Mouse (Mus musculus) lung, embryonic 16.5 days (tissue): ENCODE measurements at regions not wholly inside any gene's neighbourhood (a gene's known extent, or its start where the extent isn't known, plus 50 kb on each side); places are given as distances from the start of the nearest gene placed in this dataset.
A peak's percentile ranks its signal among the peaks of the same experiment; 100 is the strongest.

ENCODE experiments used
- ATAC-seq: fragments of 200-750 bp; cut with Nextera tagmentation; 2 replicates; pipeline ENCODE4 v1.8.0; 2017; ENCODE audit warnings: low read depth, mild to moderate bottlenecking, moderate library complexity
- H3K27ac ChIP-seq: fragments of 300-500 bp; sonication (generic); 2 replicates; pipeline ENCODE4 v1.5.1; 2014; ENCODE audit warnings: mild to moderate bottlenecking, control low read depth, low read length
- H3K27me3 ChIP-seq: fragments of 300-500 bp; sonication (generic); 2 replicates; pipeline ENCODE4 v1.6.1; 2014; ENCODE audit warnings: low read depth, low read length, mixed read lengths; ENCODE audit not compliant: control insufficient read depth, insufficient read depth
- H3K36me3 ChIP-seq: fragments of 300-500 bp; sonication (generic); 2 replicates; pipeline ENCODE4 v1.6.1; 2014; ENCODE audit warnings: low read length; ENCODE audit not compliant: control insufficient read depth, insufficient read depth
- H3K4me1 ChIP-seq: fragments of 300-500 bp; sonication (generic); replicated peaks from 2 replicates; pipeline ENCODE4 v1.6.1; 2014; ENCODE audit warnings: low read length, mixed read lengths; ENCODE audit not compliant: control insufficient read depth, insufficient read depth
- H3K4me2 ChIP-seq: fragments of 300-500 bp; sonication (generic); 2 replicates; pipeline ENCODE4 v1.6.1; 2014; ENCODE audit warnings: low read depth, low read length, control low read depth
- H3K4me3 ChIP-seq: fragments of 300-500 bp; sonication (generic); 2 replicates; pipeline ENCODE4 v1.5.1; 2014; ENCODE audit warnings: mild to moderate bottlenecking, low read length, control low read depth
- H3K9ac ChIP-seq: fragments of 300-500 bp; sonication (generic); 2 replicates; pipeline ENCODE4 v1.6.1; 2014; ENCODE audit warnings: low read length, control low read depth
- H3K9me3 ChIP-seq: fragments of 300-500 bp; sonication (generic); 2 replicates; pipeline ENCODE4 v1.6.1; 2016; ENCODE audit warnings: low read length; ENCODE audit not compliant: control insufficient read depth
- WGBS: fragments of 180-500 bp; shearing (Covaris S2); extraction: QIAGEN DNeasy Blood & Tissue Kit; methylation state at CpG from one replicate; pipeline ENCODE4 v1.1.7; 2014; 5-methylcytosine and 5-hydroxymethylcytosine counted together

DNA sequence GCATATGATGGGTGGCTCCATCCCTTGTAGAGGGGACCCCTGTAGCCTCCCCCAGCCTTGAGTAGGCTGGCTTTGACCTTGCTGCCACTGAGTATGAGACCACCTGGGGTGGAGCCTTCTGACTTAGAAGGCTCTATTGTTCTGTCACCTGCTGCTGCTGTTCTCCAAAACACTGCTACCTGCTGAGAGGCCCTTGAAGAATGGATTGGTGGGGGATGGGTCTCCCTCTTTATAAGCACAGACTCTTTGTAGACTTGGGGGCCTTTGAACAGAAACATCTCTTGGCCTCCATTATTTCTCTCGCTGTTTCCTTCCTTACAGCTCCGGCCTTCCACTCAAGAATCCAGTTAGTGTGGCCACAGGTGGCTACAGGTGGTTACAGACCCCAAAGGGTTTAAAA lies 576.1 kb upstream of the 4930452B06Rik start:
- no peak for ATAC-seq
- Histone ChIP-seq H3K27ac (no peak overlapping the region), H3K27me3 (no peaks in the 10 kb centered on the region), H3K9ac (no peak overlapping the region), H3K4me3 (no peak overlapping the region), H3K4me2 (no peak overlapping the region), H3K36me3 (no peaks in the 10 kb centered on the region), H3K4me1 (no peaks in the 10 kb centered on the region), H3K9me3 (no peaks in the 10 kb centered on the region)
- WGBS, result 43% methylated on average over 2 of the region's 2 CpGs

DNA sequence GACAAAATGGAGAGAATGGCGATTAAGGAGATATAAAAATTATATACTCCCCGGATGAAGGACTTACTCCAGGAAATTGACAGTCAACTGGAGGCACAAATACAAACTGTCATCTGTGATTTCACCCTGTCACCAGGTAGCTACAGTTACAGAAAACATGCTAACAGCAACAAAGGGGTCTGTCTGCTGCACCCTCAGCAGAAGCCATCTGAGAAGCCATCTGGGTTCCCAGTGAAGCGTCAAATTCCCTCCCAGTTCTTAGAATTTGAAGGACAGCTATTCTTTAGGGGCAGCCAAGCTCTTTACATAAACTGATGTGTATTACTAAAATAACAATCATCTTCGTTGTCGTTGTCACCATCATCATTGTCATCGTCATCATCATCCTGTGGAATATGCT lies 561.6 kb upstream of the 4930452B06Rik start:
- no peaks in the 10 kb centered on the region for H3K9me3 ChIP-seq
- no peak for ATAC-seq
- no peaks in the 10 kb centered on the region for H3K27me3 ChIP-seq
- no peaks in the 10 kb centered on the region for H3K36me3 ChIP-seq
- H3K27ac ChIP-seq, result no peak overlapping the region
- H3K4me3 ChIP-seq, result no peak overlapping the region
- WGBS, result 88% methylated on average over 6 of the region's 6 CpGs
- H3K4me2 ChIP-seq, result no peak overlapping the region
- no peak overlapping the region for H3K9ac ChIP-seq
- no peaks in the 10 kb centered on the region for H3K4me1 ChIP-seq

DNA sequence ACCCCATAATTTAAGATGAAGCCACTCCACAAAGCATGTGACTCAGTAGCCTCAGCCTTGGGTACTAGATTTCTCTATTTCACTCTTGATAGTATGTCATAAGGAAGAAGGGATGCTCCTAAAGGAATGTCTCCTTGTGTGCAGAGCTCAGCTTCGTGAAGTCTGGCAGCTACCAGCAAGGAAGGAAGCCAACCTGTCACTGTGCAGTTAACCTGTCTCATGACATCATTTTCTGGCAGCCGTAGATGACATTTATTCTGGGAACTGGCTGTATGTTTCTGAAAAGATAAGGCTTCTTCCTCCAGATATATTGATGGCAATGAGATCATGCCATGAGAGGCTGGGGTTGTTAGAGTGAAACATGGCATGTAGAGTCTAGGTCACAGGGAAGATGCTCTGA lies 534.2 kb upstream of the 4930452B06Rik start:
- H3K4me3 ChIP-seq, result no peak overlapping the region
- H3K36me3 ChIP-seq, result no peaks in the 10 kb centered on the region
- WGBS, result 73% methylated on average over 2 of the region's 2 CpGs
- no peak overlapping the region for H3K4me2 ChIP-seq
- no peak overlapping the region for H3K27ac ChIP-seq
- no peaks in the 10 kb centered on the region for H3K27me3 ChIP-seq
- no peak overlapping the region for H3K9ac ChIP-seq
- no peaks in the 10 kb centered on the region for H3K9me3 ChIP-seq
- no peak for ATAC-seq
- no peaks in the 10 kb centered on the region for H3K4me1 ChIP-seq

DNA sequence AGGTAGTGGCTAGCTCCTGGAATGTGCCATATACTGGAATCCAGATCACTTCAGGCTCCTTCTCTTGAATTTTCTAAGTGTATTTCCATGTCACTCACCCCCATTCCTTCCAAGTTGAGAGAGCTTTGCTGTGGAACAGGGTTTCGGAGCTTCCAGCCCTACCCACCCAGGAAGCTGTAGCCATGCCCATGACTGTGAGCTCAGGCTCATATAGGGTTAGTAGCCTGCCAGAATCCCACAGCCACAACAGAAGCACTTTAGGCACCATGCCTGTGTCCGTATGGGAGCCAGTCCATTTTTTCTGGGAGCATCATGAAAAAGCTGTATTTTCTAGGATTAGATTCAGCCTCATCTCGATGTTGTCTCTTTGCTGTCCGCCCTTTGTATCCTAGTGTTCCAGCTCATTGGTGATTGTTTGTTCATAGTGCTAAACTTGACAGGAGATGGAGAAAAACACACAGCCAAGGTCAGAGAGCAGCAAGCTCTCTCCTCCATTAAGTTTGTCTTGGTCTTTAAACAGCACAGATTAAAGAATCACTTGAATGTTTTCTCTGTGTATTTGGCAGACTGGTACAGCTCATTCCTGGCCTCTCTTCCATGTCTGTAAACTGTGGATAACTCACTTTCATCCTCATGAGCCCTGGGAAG lies 526.2 kb upstream of the 4930452B06Rik start:
- WGBS, result 57% methylated on average over 4 of the region's 4 CpGs
- ATAC-seq, result no peak

DNA sequence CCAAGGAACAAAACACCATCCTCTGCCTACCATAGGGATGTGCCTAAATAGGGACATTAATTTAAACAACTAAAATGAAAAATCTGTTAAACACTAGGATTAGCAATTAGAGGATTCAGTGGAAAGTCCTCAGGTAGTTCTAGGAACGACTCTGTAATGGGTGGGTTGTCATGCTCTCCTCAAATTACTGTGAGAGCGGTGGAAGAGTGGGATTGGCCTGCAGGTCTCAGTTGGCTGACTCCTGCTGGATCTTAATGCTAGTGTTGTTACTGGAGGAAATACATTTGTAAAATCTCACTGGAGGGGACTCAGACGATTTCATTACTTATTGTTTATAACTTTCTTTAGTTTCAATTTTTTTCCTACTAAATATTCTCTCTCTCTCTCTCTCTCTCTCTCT lies 525.6 kb upstream of the 4930452B06Rik start:
- 58% methylated on average over 3 of the region's 3 CpGs for WGBS

More for the DNA sequence above, 526.2 kb upstream of the 4930452B06Rik start:
- H3K27ac ChIP-seq, result no peak overlapping the region
- H3K27me3 ChIP-seq, result no peaks in the 10 kb centered on the region
- H3K4me2 ChIP-seq, result no peak overlapping the region
- H3K4me3 ChIP-seq, result no peak overlapping the region
- H3K36me3 ChIP-seq, result no peaks in the 10 kb centered on the region
- H3K4me1 ChIP-seq, result no peaks in the 10 kb centered on the region
- H3K9ac ChIP-seq, result no peak overlapping the region
- H3K9me3 ChIP-seq, result no peaks in the 10 kb centered on the region

DNA sequence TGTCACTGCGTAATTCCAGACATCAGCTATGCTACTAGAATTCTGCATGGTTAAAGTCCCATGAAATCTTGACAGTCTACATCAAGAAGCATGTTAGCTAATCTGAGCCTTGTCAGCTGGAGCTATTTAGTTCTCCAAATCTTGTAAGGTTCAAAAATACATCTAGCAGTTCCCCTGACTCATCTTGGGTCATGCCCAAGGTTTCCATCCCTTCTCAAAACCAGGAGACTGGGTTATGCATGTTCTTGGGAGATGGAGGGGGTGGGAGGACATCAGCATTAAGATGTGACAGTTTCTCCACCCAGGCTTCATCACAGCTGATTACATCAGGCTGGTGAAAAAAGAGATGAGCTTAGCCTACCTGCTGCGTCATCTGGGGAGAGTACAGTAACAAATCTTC lies 495.3 kb upstream of the 4930452B06Rik start:
- H3K27me3 ChIP-seq, result no peaks in the 10 kb centered on the region
- 86% methylated on average over 2 of the region's 2 CpGs for WGBS
- ATAC-seq, result no peak

More for the DNA sequence above, 525.6 kb upstream of the 4930452B06Rik start:
- Histone ChIP-seq H3K4me2 (no peak overlapping the region), H3K27ac (no peak overlapping the region), H3K4me1 (no peaks in the 10 kb centered on the region), H3K27me3 (no peaks in the 10 kb centered on the region), H3K9ac (no peak overlapping the region), H3K36me3 (no peaks in the 10 kb centered on the region), H3K9me3 (no peaks in the 10 kb centered on the region), H3K4me3 (no peak overlapping the region)
- ATAC-seq, result no peak

DNA sequence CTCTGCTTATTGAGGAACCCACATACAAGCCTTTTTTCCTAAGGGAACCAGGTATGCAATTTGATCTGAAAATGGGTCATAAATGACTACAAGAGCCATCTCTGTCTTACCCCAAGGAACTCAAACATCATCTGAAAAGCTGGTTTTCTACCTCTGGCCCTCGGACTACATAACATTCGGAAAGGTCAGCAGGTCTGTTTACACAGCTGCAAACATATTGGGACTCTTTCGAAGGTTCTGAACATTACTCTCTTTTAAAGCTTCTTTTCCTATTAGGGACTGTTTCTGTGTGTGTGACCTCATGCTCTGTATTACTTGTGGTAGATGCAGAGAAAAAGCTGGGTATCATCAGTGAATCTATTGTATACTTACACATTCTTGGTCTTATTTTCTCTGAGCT lies 491.9 kb upstream of the 4930452B06Rik start:
- Histone ChIP-seq H3K4me1 (no peaks in the 10 kb centered on the region), H3K27me3 (no peaks in the 10 kb centered on the region), H3K36me3 (no peaks in the 10 kb centered on the region), H3K9ac (no peak overlapping the region), H3K9me3 (no peaks in the 10 kb centered on the region), H3K4me2 (no peak overlapping the region), H3K4me3 (no peak overlapping the region), H3K27ac (no peak overlapping the region)
- ATAC-seq, result no peak
- 30% methylated on average over 3 of the region's 3 CpGs for WGBS

More for the DNA sequence above, 495.3 kb upstream of the 4930452B06Rik start:
- Histone ChIP-seq H3K4me2 (no peak overlapping the region), H3K9me3 (no peaks in the 10 kb centered on the region), H3K4me1 (no peaks in the 10 kb centered on the region), H3K27ac (no peak overlapping the region), H3K4me3 (no peak overlapping the region), H3K36me3 (no peaks in the 10 kb centered on the region), H3K9ac (no peak overlapping the region)

DNA sequence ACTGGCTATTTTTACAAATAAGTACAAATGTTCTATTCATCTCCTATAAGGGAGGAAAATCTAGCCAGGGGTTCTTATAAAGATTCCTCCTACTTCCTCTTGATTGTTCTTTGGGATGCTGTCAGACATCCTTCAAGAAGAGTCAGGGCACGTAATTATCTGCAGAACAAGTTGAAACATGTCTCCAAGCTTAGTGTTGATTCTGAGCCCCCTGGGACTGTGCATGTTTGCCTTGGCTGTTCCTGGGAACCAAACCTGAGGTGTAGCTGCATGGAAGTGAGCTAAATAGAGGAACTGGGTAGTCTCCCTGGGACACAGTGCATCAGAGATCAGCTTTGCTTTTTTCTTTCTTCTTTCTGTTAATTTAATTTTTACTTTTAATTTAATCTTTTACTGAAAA lies 484.8 kb upstream of the 4930452B06Rik start:
- no peak overlapping the region for H3K4me2 ChIP-seq
- H3K4me1 ChIP-seq, result no peaks in the 10 kb centered on the region
- no peaks in the 10 kb centered on the region for H3K9me3 ChIP-seq
- no peak overlapping the region for H3K4me3 ChIP-seq
- 60% methylated on average over 1 of the region's 1 CpGs for WGBS
- no peak for ATAC-seq
- no peaks in the 10 kb centered on the region for H3K27me3 ChIP-seq
- no peaks in the 10 kb centered on the region for H3K36me3 ChIP-seq
- no peak overlapping the region for H3K9ac ChIP-seq
- no peak overlapping the region for H3K27ac ChIP-seq

DNA sequence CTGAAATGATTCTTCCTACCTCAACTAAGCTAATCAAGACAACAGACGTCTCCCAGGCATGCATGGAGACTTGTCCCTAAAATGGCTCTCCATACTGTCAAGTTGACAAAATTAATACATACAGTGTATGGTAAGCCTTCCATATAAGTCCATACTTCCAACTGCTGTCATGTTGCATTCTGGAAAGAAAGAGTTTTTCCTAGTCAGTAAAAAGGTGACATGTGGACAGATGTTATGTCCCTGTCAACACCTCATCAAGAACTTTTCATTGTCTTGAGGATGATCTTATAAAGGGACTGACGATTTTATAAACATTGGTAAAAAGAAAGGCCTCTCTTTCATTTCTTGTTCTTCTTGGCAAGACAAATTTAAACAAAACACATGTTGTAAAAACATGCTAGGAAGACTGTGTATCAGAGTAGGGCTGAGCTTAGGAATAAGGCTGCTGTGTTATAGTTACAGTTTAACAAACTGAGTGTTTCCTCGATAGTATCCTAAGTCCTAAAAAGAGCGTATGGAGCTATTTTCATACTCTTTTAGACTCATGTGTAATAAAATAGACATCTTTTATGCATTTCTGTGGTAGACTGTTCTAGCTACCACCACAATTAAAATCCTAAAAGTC lies 480.7 kb upstream of the 4930452B06Rik start:
- no peaks in the 10 kb centered on the region for H3K36me3 ChIP-seq
- H3K27me3 ChIP-seq, result no peaks in the 10 kb centered on the region
- H3K27ac ChIP-seq, result no peak overlapping the region; the same call in 1 of the 2 replicates
- ATAC-seq, result peak; percentile 94
- H3K9ac ChIP-seq, result no peak overlapping the region
- no peaks in the 10 kb centered on the region for H3K9me3 ChIP-seq
- no peak overlapping the region for H3K4me3 ChIP-seq
- 38% methylated on average over 4 of the region's 4 CpGs for WGBS
- H3K4me1 ChIP-seq, result no peaks in the 10 kb centered on the region
- H3K4me2 ChIP-seq, result no peak overlapping the region
